Mouse (Mus musculus): ENCODE measurements at regions not wholly inside any gene's neighbourhood (a gene's known extent, or its start where the extent isn't known, plus 50 kb on each side); places are given as distances from the start of the nearest gene placed in this dataset.

- TF ChIP-seq ZNF384 (IDR thresholded peaks at IDR 0.05; ENCODE audit: low read depth, low read length), result no peak
- no peak for TF ChIP-seq USF1 (IDR thresholded peaks at IDR 0.05; ENCODE audit: low read depth, low read length)
- TF ChIP-seq JUN (IDR thresholded peaks at IDR 0.05; ENCODE audit: insufficient read depth, low read depth, low read length), result no peak
- TF ChIP-seq MEF2A (IDR thresholded peaks at IDR 0.05; ENCODE audit: borderline replicate concordance, low read depth, low read length), result no peak
- TF ChIP-seq E2F4 (IDR thresholded peaks at IDR 0.05; ENCODE audit: insufficient replicate concordance, low read depth, low read length), result no peak
- no peak for TF ChIP-seq IRF4 (IDR thresholded peaks at IDR 0.05; ENCODE audit: low read depth, low read length)
- no peak for TF ChIP-seq ELF1 (IDR thresholded peaks at IDR 0.05; ENCODE audit: low read depth, low read length)
- no peak for TF ChIP-seq MAX (IDR thresholded peaks at IDR 0.05; ENCODE audit: low read length)
Measured at GRCm38 (mm10) chr14:72141136-72141535, 350.5 kb downstream of the Gm9195 start.
